9 mouse cellular contexts compared by ENCODE assay signal in the genomic region with DNA sequence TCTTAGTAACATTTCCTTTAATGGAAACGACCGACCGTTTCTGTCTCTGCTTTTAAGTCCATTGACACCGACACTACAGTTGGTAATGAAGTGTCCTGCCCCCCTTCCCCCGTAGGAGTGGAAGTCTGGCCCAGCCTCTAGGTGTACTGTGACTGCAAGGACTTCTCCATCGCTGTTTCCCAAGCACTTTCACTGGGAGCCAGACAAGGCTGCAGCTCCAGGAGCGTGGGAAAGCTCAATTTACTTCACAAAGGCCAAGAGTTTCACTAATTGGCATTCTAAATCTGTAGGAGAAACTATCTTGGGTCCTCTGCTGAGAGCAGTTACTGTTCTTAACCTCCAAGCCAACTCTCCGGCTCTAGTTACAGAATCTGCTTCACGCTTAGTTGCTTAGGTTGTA. TPM values are rescaled to one million over a fixed set of nuclear protein-coding genes. Genes with fewer than 3 reads are reported as not detected.
A peak's percentile ranks its signal among the peaks of the same experiment; 100 is the strongest.
DNase-seq lines count a peak whose midpoint lies in the region; ATAC-seq lines count a peak whose summit lies in the region.
"Had no signal": no experiment of that assay in that cellular context is flagged by ENCODE, and none has a peak within 500 bp of the region (broad histone marks: within the 10 kb centered on the region; RNA-seq: fewer than 3 reads in every experiment).

No protein-coding gene starts in this region.

- no peaks in the 10 kb centered on the region for H3K9me3 ChIP-seq in limb, embryonic 13.5 days
- H3K9me3 ChIP-seq in limb, embryonic 10.5 days (replicated peaks), result no peaks in the 10 kb centered on the region
- H3K9me3 ChIP-seq in forebrain, embryonic 10.5 days, result no peaks in the 10 kb centered on the region
- no peaks in the 10 kb centered on the region for H3K9me3 ChIP-seq in hindbrain, embryonic 13.5 days

- no peaks in the 10 kb centered on the region for H3K36me3 ChIP-seq in limb, embryonic 13.5 days
- H3K36me3 ChIP-seq in limb, embryonic 10.5 days, result 0 out of 2 replicates have a peak, but pooled peaks cover 9% of the 10 kb centered on the region
- peaks cover 11% of the 10 kb centered on the region; the same call in 1 of the 2 replicates for H3K36me3 ChIP-seq in forebrain, embryonic 10.5 days (replicated peaks)
- H3K36me3 ChIP-seq in hindbrain, embryonic 13.5 days, result no peaks in the 10 kb centered on the region

- peaks cover 72% of the 10 kb centered on the region for H3K4me1 ChIP-seq in limb, embryonic 13.5 days
- H3K4me1 ChIP-seq in limb, embryonic 10.5 days, result peaks cover 45% of the 10 kb centered on the region
- H3K4me1 ChIP-seq in forebrain, embryonic 10.5 days, result peaks cover 33% of the 10 kb centered on the region
- H3K4me1 ChIP-seq in hindbrain, embryonic 13.5 days (replicated peaks), result peaks cover 38% of the 10 kb centered on the region

- no peak overlapping the region; the same call in 1 of the 2 replicates for H3K27ac ChIP-seq in limb, embryonic 13.5 days
- H3K27ac ChIP-seq in limb, embryonic 10.5 days, result no peak overlapping the region
- peak overlapping the region; percentile 73; the same call in 1 of the 2 replicates for H3K27ac ChIP-seq in forebrain, embryonic 10.5 days
- peak overlapping the region; percentile 26 for H3K27ac ChIP-seq in hindbrain, embryonic 13.5 days

- ATAC-seq in limb, embryonic 13.5 days (ENCODE audit: low FRiP score, low read depth), result no peak
- peak; percentile 74; the same call in 1 of the 2 replicates for ATAC-seq in hindbrain, embryonic 13.5 days (ENCODE audit: low FRiP score)
- no peak for ATAC-seq in megakaryocyte, adult 5-6 weeks (ENCODE audit: poor library complexity, severe bottlenecking)
- ATAC-seq: inflammation-experienced regulatory T-cells, adult 6 months had no signal

- DNase-seq in limb, embryonic 10.5 days (ENCODE audit: low spot score), result no peak
- no peak for DNase-seq in forebrain, embryonic 10.5 days (ENCODE audit: extremely low spot score, low spot score)
- peak; percentile 69 for DNase-seq in skeletal muscle tissue, adult 2 months (ENCODE audit: low read depth, low spot score)
- DNase-seq in adrenal gland, postnatal 36 days, result no peak
- DNase-seq in yolk sac, embryonic 10.5 days (ENCODE audit: low spot score), result no peak

- WGBS in limb, embryonic 13.5 days, result 19% methylated on average over 9 of the region's 9 CpGs
- 29% methylated on average over 9 of the region's 9 CpGs for WGBS in limb, embryonic 10.5 days
- 23% methylated on average over 9 of the region's 9 CpGs for WGBS in forebrain, embryonic 10.5 days
- 21% methylated on average over 9 of the region's 9 CpGs for WGBS in hindbrain, embryonic 13.5 days

- no peak overlapping the region for H3K4me3 ChIP-seq in limb, embryonic 13.5 days
- H3K4me3 ChIP-seq in limb, embryonic 10.5 days, result no peak overlapping the region
- no peak overlapping the region for H3K4me3 ChIP-seq in forebrain, embryonic 10.5 days
- no peak overlapping the region for H3K4me3 ChIP-seq in hindbrain, embryonic 13.5 days

- peak overlapping the region; percentile 19; the same call in 1 of the 2 replicates for H3K4me2 ChIP-seq in limb, embryonic 13.5 days (replicated peaks)
- no peak overlapping the region for H3K4me2 ChIP-seq in hindbrain, embryonic 13.5 days

- H3K9ac ChIP-seq in limb, embryonic 13.5 days, result no peak overlapping the region
- no peak overlapping the region for H3K9ac ChIP-seq in hindbrain, embryonic 13.5 days

- H3K27me3 ChIP-seq in limb, embryonic 13.5 days, result no peaks in the 10 kb centered on the region
- no peaks in the 10 kb centered on the region for H3K27me3 ChIP-seq in limb, embryonic 10.5 days (ENCODE audit: low read depth, poor library complexity, severe bottlenecking)
- no peaks in the 10 kb centered on the region for H3K27me3 ChIP-seq in forebrain, embryonic 10.5 days (ENCODE audit: poor library complexity, severe bottlenecking)
- no peaks in the 10 kb centered on the region for H3K27me3 ChIP-seq in hindbrain, embryonic 13.5 days

RNA-seq across cellular contexts. Expression of a gene that starts 42.5 kb away (rescaled TPM):
- 47.3 and 52.4 TPM in 2 replicates for polyA plus RNA-seq in limb, embryonic 13.5 days (2015; fragmentation: Nextera tagmentation; extraction: Ambion mirVana)
- 27.6 and 31.6 TPM in 2 replicates for polyA plus RNA-seq in limb, embryonic 10.5 days (2016; fragmentation: Nextera tagmentation; extraction: Ambion mirVana)
- 29.7 and 30.6 TPM in 2 replicates for polyA plus RNA-seq in forebrain, embryonic 10.5 days (2016; fragmentation: Nextera tagmentation; extraction: Ambion mirVana)
- 47.7 and 50.3 TPM in 2 replicates for polyA plus RNA-seq in hindbrain, embryonic 13.5 days (2015; fragmentation: Nextera tagmentation; extraction: Ambion mirVana)
- 10 to 100 TPM; 52.9 to 57.7 TPM for total RNA-seq in adrenal gland, postnatal 36 days (2021)
- 96.1 and 96.7 TPM in 2 replicates for total RNA-seq in megakaryocyte, adult 5-6 weeks (2015)
- 69.0 and 91.8 TPM in 2 replicates for total RNA-seq in megakaryocyte, adult 5-6 weeks (2017)

RNA-seq across cellular contexts. Expression of a gene that starts 43.3 kb away (rescaled TPM):
- polyA plus RNA-seq in limb, embryonic 13.5 days (2015; fragmentation: Nextera tagmentation; extraction: Ambion mirVana), result 48.6 and 50.3 TPM in 2 replicates
- 17.8 and 22.2 TPM in 2 replicates for polyA plus RNA-seq in limb, embryonic 10.5 days (2016; fragmentation: Nextera tagmentation; extraction: Ambion mirVana)
- 30.9 and 32.7 TPM in 2 replicates for polyA plus RNA-seq in forebrain, embryonic 10.5 days (2016; fragmentation: Nextera tagmentation; extraction: Ambion mirVana)
- 42.6 and 44.9 TPM in 2 replicates for polyA plus RNA-seq in hindbrain, embryonic 13.5 days (2015; fragmentation: Nextera tagmentation; extraction: Ambion mirVana)
- total RNA-seq in adrenal gland, postnatal 36 days (2021), result 10 to 100 TPM; 44.7 to 46.3 TPM
- 84.2 and 101 TPM in 2 replicates for total RNA-seq in megakaryocyte, adult 5-6 weeks (2015)
- 46.7 and 59.2 TPM in 2 replicates for total RNA-seq in megakaryocyte, adult 5-6 weeks (2017)

Comparison
In these comparisons a context has a peak if more than half of its experiments do, and no peak if none do; other contexts are left out.
1. H3K27ac ChIP-seq: peak in forebrain, embryonic 10.5 days (single experiment) and hindbrain, embryonic 13.5 days (single experiment); none in limb, embryonic 13.5 days (single experiment) and limb, embryonic 10.5 days (single experiment).